Mouse (Mus musculus): ENCODE measurements around the gene Msx2. TPM values are rescaled to one million over a fixed set of nuclear protein-coding genes. Genes with fewer than 3 reads are reported as not detected.

Msx2 gene
- total RNA-seq, 4 experiments from 2014 or later = 0.25 to 0.34 (median 0.26) TPM; not detected in 1

Other genes with a start within 250 kb of the Msx2 start
- 1 to 10 TPM in 2 of 4 experiments, under 1 TPM in 2; 0.70 to 1.2 (median 0.99) TPM for gene Ror2, start 186.9 kb downstream of the Msx2 start, total RNA-seq (2022)
- 10 to 100 TPM; 26.4 to 33.6 (median 27.5) TPM for gene Sptlc1, start 95.7 kb downstream of the Msx2 start, total RNA-seq (2022)

Measured in left cerebral cortex, adult 8-10 months (tissue).